Comparison of ENCODE assay signal across 8 mouse cellular contexts in the genomic region with DNA sequence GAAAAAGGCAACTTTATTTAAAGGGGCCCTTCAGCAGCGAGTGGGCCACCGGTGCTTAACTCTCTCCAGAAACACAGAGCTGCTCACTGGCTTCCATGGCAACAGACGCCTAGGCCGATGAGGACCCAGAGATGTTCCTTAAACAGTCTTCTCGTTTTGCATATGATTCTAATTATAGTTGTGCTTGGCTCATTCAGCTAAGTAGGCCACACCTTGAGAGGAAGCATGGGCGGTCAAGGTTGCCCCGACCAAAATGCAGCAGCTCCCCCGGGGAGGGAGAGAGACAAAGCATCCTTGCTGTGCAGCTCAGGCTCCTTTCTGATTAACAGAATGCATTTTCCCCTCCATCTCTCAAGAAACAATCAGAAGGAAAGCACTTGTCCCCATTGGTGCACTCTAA. TPM values are rescaled to one million over a fixed set of nuclear protein-coding genes. Genes with fewer than 3 reads are reported as not detected.
A peak's percentile ranks its signal among the peaks of the same experiment; 100 is the strongest.
DNase-seq lines count a peak whose midpoint lies in the region; ATAC-seq and TF ChIP-seq lines count a peak whose summit lies in the region.
"Had no signal": no experiment of that assay in that cellular context is flagged by ENCODE, and none has a peak within 500 bp of the region (broad histone marks: within the 10 kb centered on the region; RNA-seq: fewer than 3 reads in every experiment).

No protein-coding gene starts in this region.

- H3K4me1 ChIP-seq in liver, postnatal 0 days (ENCODE audit: insufficient read depth) = no peaks in the 10 kb centered on the region

- H3K9ac ChIP-seq in liver, postnatal 0 days (replicated peaks) = no peak overlapping the region

- H3K27ac ChIP-seq in liver, postnatal 0 days (ENCODE audit: low read depth) = no peak overlapping the region

- 0 out of 2 replicates have a peak, but pooled peaks cover 4% of the 10 kb centered on the region for H3K27me3 ChIP-seq in liver, postnatal 0 days (ENCODE audit: insufficient read depth, low read length)

- peak; percentile 45 for DNase-seq in brain, embryonic 18.5 days (ENCODE audit: low read depth, low spot score)
- DNase-seq in frontal cortex, postnatal 14 days (ENCODE audit: low spot score in 2 of 2) = peak; percentile 49 to 72
- peak; percentile 25 to 84 for DNase-seq in left cerebral cortex, adult 8-10 months (ENCODE audit: low spot score in 2 of 2)
- peak; percentile 81 to 92 for DNase-seq in right cerebral cortex, postnatal 10 days (ENCODE audit: low spot score in 2 of 2)
- no peak for DNase-seq in liver, postnatal 0 days
- DNase-seq: kidney, postnatal 36 days had no signal

- no peaks in the 10 kb centered on the region for H3K36me3 ChIP-seq in liver, postnatal 0 days (replicated peaks; ENCODE audit: insufficient read depth, low read length)

- TF ChIP-seq EP300 in liver, postnatal 0 days (IDR thresholded peaks at IDR 0.05; ENCODE audit: low read depth) = no peak

- ATAC-seq in liver, postnatal 0 days = no peak
- ATAC-seq in activated CD4-positive, CD25-positive, alpha-beta regulatory T cell, adult 4 months = no peak
- no peak for ATAC-seq in granulocyte monocyte progenitor cell, adult 5-6 weeks (replicated peaks; ENCODE audit: poor library complexity, severe bottlenecking)

- no peak for TF ChIP-seq CTCF in liver, postnatal 0 days (IDR thresholded peaks at IDR 0.05; ENCODE audit: low read depth)

- no peak overlapping the region for H3K4me2 ChIP-seq in liver, postnatal 0 days (ENCODE audit: low read depth, low read length)

- no peaks in the 10 kb centered on the region for H3K9me3 ChIP-seq in liver, postnatal 0 days (ENCODE audit: low read length)

- 39% methylated on average over 8 of the region's 8 CpGs for WGBS in liver, postnatal 0 days (ENCODE audit: insufficient replicate concordance)

- no peak overlapping the region for H3K4me3 ChIP-seq in liver, postnatal 0 days (ENCODE audit: low read depth, low read length)

RNA-seq across cellular contexts. Expression of a gene that starts 22.4 kb away (rescaled TPM):
- total RNA-seq in left cerebral cortex, adult 8-10 months (2022) = 1 to 10 TPM in 3 of 4 experiments, under 1 TPM in 1; 0.99 to 1.5 (median 1.4) TPM
- 2.6 and 3.0 TPM in 2 replicates for polyA plus RNA-seq in liver, postnatal 0 days (2015; fragmentation: Nextera tagmentation; extraction: Ambion mirVana)
- polyA plus RNA-seq in activated CD4-positive, CD25-positive, alpha-beta regulatory T cell, adult 4 months (2017; shearing (Covaris generic)) = 1 to 10 TPM; 6.1 to 6.7 TPM
- total RNA-seq in granulocyte monocyte progenitor cell, adult 5-6 weeks (2014; fragmentation: Nextera tagmentation) = 3.8 and 4.0 TPM in 2 replicates
- 0.98 and 1.6 TPM in 2 replicates for total RNA-seq in granulocyte monocyte progenitor cell, adult 5-6 weeks (2017)
